In the genomic region with DNA sequence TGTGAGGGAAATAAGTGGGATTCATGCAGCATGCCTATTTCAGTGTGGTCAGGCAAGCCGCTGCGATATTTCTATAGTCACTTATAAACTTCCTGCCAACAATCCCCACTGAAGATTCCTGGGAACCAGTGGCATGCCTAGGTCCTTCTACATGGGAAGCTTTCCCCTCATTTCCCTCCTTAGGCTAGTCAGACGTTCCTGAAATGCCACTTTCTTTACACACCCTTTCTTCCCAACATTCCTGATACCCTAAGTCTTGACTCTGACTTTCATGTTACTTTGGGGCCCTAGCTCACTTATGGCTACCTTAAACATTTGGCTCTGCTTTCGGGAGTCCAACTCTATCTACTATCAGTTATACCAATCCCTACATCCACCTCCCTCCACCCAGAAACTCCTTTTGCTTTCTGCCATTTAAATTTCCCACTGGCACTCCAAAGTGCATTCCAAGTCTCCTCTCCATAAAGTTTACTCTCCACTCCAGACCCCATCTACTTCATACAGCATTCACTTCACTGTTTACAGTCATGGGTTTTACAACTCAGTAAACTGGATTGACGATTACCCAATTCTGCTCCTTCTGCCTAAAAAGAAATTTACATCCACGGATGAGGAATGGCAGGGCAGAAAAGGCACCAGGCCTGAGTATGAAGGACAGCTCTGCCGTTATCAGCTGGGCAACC, we compare ENCODE assay signal across 16 mouse cellular contexts.
"Had no signal": no experiment of that assay in that cellular context is flagged by ENCODE, and none has a peak within 500 bp of the region (broad histone marks: within the 10 kb centered on the region; RNA-seq: fewer than 3 reads in every experiment).

No protein-coding gene starts in this region.

- H3K4me2 ChIP-seq: liver, embryonic 11.5 days; liver, embryonic 13.5 days; liver, embryonic 15.5 days; midbrain, embryonic 11.5 days; midbrain, embryonic 13.5 days; midbrain, embryonic 15.5 days; neural tube, embryonic 12.5 days had no signal

- H3K4me3 ChIP-seq: liver, embryonic 13.5 days; liver, embryonic 15.5 days; megakaryocyte, embryonic 14.5 days; midbrain, embryonic 13.5 days; midbrain, embryonic 15.5 days; neural tube, embryonic 12.5 days had no signal

- H3K9me3 ChIP-seq: liver, embryonic 13.5 days; liver, embryonic 15.5 days; megakaryocyte, embryonic 14.5 days; midbrain, embryonic 13.5 days; midbrain, embryonic 15.5 days; neural tube, embryonic 12.5 days had no signal

- ATAC-seq: liver, postnatal 0 days; midbrain, embryonic 13.5 days; midbrain, embryonic 15.5 days had no signal

- H3K36me3 ChIP-seq: midbrain, embryonic 13.5 days; midbrain, embryonic 15.5 days; neural tube, embryonic 12.5 days had no signal

- H3K4me1 ChIP-seq: midbrain, embryonic 13.5 days; midbrain, embryonic 15.5 days; neural tube, embryonic 12.5 days had no signal

- H3K27me3 ChIP-seq: liver, embryonic 13.5 days; liver, embryonic 15.5 days; megakaryocyte, embryonic 14.5 days; midbrain, embryonic 13.5 days; midbrain, embryonic 15.5 days; neural tube, embryonic 12.5 days had no signal

- DNase-seq: liver; liver, embryonic 13.5 days; liver, postnatal 0 days; right cerebral cortex, postnatal 14 days; spleen, adult 18-20 months; thymus, adult 18-20 months; thymus, postnatal 14 days; thymus, postnatal 36 days had no signal

- H3K9ac ChIP-seq: liver, embryonic 13.5 days; liver, embryonic 15.5 days; liver, postnatal 0 days; midbrain, embryonic 13.5 days; midbrain, embryonic 15.5 days; neural tube, embryonic 12.5 days had no signal

- H3K27ac ChIP-seq: liver, embryonic 13.5 days; liver, embryonic 15.5 days; macrophage; midbrain, embryonic 13.5 days; midbrain, embryonic 15.5 days; neural tube, embryonic 12.5 days had no signal
